In genomic region chr1:156780234-156781005, GRCm38 (mm10) we compare ENCODE assay signal across 9 mouse cellular contexts. TPM values are rescaled to one million over a fixed set of nuclear protein-coding genes. Genes with fewer than 3 reads are reported as not detected.
DNase-seq lines count a peak whose midpoint lies in the region; ATAC-seq and TF ChIP-seq lines count a peak whose summit lies in the region.
"Had no signal": no experiment of that assay in that cellular context is flagged by ENCODE, and none has a peak within 500 bp of the region (broad histone marks: within the 10 kb centered on the region; RNA-seq: fewer than 3 reads in every experiment).

No protein-coding gene starts in this region.

- no peak for TF ChIP-seq CTCF in hindbrain, postnatal 0 days (IDR thresholded peaks at IDR 0.05; ENCODE audit: low read depth)

- peaks cover 11% of the 10 kb centered on the region for H3K4me1 ChIP-seq in hindbrain, postnatal 0 days (ENCODE audit: insufficient read depth, low read length)
- H3K4me1 ChIP-seq in stomach, embryonic 14.5 days (ENCODE audit: control insufficient read depth, insufficient read depth, low read length), result peaks cover 37% of the 10 kb centered on the region

- H3K27me3 ChIP-seq in hindbrain, postnatal 0 days (ENCODE audit: insufficient read depth, low read length), result no peaks in the 10 kb centered on the region
- no peaks in the 10 kb centered on the region for H3K27me3 ChIP-seq in stomach, embryonic 14.5 days (ENCODE audit: control insufficient read depth, insufficient read depth, low read length)

- no peaks in the 10 kb centered on the region for H3K9me3 ChIP-seq in hindbrain, postnatal 0 days (ENCODE audit: low read length)
- no peaks in the 10 kb centered on the region for H3K9me3 ChIP-seq in stomach, embryonic 14.5 days (ENCODE audit: control insufficient read depth, low read depth, low read length)

- H3K4me2 ChIP-seq in hindbrain, postnatal 0 days (ENCODE audit: low read depth, low read length), result no peak overlapping the region
- no peak overlapping the region for H3K4me2 ChIP-seq in stomach, embryonic 14.5 days (replicated peaks; ENCODE audit: low read depth, low read length)

- no peak overlapping the region; the same call in 1 of the 2 replicates for H3K27ac ChIP-seq in hindbrain, postnatal 0 days
- H3K27ac ChIP-seq in stomach, embryonic 14.5 days (ENCODE audit: low read length), result peak overlapping the region; percentile 96

- no peak overlapping the region for H3K4me3 ChIP-seq in hindbrain, postnatal 0 days (ENCODE audit: low read length)
- no peak overlapping the region for H3K4me3 ChIP-seq in stomach, embryonic 14.5 days (ENCODE audit: low read depth, low read length)
- H3K4me3 ChIP-seq: myocyte had no signal

- H3K9ac ChIP-seq in hindbrain, postnatal 0 days (replicated peaks; ENCODE audit: low read length), result no peak overlapping the region
- no peak overlapping the region for H3K9ac ChIP-seq in stomach, embryonic 14.5 days (replicated peaks; ENCODE audit: low read depth, low read length)

- 51% methylated on average over 16 of the region's 16 CpGs for WGBS in hindbrain, postnatal 0 days
- WGBS in stomach, embryonic 14.5 days, result 34% methylated on average over 16 of the region's 16 CpGs

- H3K36me3 ChIP-seq in hindbrain, postnatal 0 days (ENCODE audit: insufficient read depth, low read length), result no peaks in the 10 kb centered on the region
- H3K36me3 ChIP-seq in stomach, embryonic 14.5 days (ENCODE audit: control insufficient read depth, insufficient read depth, low read length), result no peaks in the 10 kb centered on the region

- peak; percentile 11 for DNase-seq in lung, postnatal 10 days
- no peak for DNase-seq in lung, postnatal 14 days
- peak; percentile 17 for DNase-seq in gastrocnemius, postnatal 10 days
- peak; percentile 43 for DNase-seq in hindbrain, postnatal 0 days (ENCODE audit: low spot score)
- DNase-seq in adipocyte (ENCODE audit: low spot score), result no peak
- no peak for DNase-seq in B cell, adult 2 months
- DNase-seq in kidney, postnatal 36 days, result no peak

- ATAC-seq in hindbrain, postnatal 0 days, result 0 out of 2 replicates have a peak, but pooled peaks have one; percentile 20
- ATAC-seq in stomach, embryonic 14.5 days (ENCODE audit: insufficient number of reproducible peaks, insufficient read depth, low FRiP score, low read depth), result no peak

RNA-seq across cellular contexts. Expression of gene Angptl1, which starts 57.9 kb away (rescaled TPM):
- 10 to 100 TPM; 40.0 to 63.8 TPM for total RNA-seq in gastrocnemius, postnatal 10 days (2021)
- total RNA-seq in hindbrain, postnatal 0 days (2014; rRNA removed), result 1.4 and 1.5 TPM in 2 replicates
- 1.0 and 1.3 TPM in 2 replicates for polyA plus RNA-seq in hindbrain, postnatal 0 days (2015; fragmentation: Nextera tagmentation; extraction: Ambion mirVana)
- 23.0 and 24.7 TPM in 2 replicates for polyA plus RNA-seq in stomach, embryonic 14.5 days (2014; fragmentation: Nextera tagmentation; extraction: Ambion mirVana)

Comparison
In these comparisons a context has a peak if more than half of its experiments do, and no peak if none do; other contexts are left out.
1. DNase-seq: peak in lung, postnatal 10 days (single experiment), gastrocnemius, postnatal 10 days (single experiment) and hindbrain, postnatal 0 days (single experiment); none in lung, postnatal 14 days (single experiment), adipocyte (single experiment), B cell, adult 2 months (0 of 2) and kidney, postnatal 36 days (0 of 2).
2. RNA of gene Angptl1, which starts 57.9 kb away (total RNA-seq): 40.0 to 63.8 TPM in gastrocnemius, postnatal 10 days; 1.4 to 1.5 TPM in hindbrain, postnatal 0 days; every median in the first group is over 10 times any median in the second.